Mouse (Mus musculus): Measurements from ENCODE around the gene Irf3.

Gene Irf3

DNA sequence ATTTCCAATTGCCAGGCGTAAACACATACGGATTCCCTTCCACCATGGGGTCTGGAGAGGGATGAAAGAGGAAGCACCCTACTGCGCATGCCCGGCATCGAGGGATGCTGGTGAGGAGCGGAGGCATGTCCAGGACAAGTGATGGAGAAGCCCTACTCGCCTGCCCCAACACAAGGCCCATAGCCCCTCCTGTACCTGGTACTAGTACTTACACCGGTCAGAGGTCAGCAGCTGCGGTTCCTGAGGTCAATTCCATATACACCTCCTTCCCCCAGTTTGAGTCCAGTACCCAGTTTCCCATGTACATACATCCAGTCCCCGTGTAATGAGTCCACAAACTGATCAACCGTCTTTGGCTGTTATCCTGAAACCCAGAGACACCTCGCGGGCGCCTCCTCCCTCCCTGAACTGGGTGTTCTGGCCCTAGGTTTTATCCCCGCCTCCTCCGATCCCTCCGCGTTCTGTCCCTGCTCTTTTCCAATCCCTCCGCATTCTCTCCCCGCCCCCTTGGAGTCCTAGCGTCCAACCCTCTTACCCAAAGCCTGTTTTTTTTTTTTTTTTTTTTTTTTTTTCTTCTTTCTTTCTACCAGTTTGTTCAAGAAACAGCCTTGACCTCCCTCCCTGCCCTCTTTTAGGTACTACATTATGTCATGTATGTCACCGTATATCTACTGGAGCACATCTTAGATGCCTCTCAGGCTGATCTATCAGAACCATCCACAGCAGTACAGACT, 22.9 kb upstream of the Irf3 start, which contains the start of gene Cpt1c:
Cpt1c (minus strand) TSS at position 469 of the 734 bp plus-strand sequence.
- peak; percentile 91 for DNase-seq

DNA sequence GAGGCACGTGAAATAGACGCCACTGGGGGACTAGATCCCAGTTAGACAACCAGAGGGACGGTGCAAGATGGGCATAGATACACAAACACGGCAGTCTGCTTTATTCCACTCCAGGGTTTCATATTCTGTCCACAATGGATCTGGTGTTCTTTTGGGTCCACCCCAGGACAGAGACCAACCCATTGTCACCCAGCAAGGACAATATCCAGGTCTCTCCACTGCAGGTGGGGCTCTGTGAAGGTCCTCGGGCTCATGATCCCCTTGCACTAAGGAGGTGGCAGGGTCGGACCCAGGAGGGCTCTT, 22.4 kb upstream of the Irf3 start:
- DNase-seq, result peak; percentile 49

DNA sequence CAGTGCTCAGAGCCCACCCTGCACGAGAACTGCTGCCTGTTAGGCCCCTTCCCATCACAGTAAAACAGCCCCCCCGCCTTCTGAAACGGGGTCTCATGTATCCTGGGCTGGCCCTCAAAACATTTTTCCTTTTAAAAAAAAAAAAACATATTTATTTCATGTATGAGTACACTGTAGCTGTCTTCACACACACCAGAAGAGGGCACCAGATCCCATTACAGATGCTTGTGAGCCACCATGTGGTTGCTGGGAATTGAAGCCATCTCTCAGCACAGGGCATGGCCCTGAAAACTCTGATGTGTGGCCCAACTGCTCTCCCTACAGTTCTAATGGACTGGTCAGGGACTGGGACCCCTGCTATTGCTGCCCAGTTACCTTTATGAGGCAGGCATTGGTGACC, 19.1 kb upstream of the Irf3 start:
- peak; percentile 37 for DNase-seq

DNA sequence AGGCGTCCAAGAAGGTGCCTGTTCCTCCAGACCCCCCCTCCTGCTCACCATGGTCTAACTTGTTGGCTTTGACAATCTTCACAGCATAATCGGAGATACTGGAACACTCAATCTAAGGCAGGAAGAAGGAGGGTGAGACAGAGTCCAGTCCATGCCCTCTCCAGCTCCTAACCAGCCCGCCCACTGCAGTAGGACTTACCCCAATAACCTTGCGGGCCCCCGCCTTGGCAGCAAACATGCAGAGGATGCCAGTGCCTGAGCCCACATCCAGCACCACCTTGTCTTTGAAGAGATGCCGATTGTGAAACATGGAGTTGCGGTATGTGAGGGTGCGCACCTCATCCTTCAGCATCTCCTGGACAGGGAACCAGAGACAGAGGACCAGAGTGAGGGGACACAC, 15.9 kb upstream of the Irf3 start:
- peak; percentile 46 for DNase-seq

DNA sequence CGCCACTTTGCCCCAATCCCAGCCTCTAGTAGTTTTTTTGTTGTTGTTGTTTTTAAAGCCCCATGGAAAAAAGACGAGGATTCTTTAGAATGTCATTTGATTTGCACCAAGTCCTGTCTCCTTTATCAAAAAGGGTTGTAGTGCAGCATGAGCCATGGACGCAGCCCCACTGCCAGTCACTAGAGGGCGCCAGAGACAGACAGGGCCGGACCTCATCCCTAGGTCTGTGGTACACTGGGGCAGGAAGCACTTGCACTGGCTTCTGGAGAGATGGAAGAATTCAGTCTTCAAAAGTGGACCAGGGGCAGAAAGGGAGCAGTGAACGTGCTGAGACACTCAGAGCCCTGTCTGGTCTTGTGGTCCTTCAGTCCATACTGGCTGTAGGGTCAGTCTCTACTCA, 14.4 kb upstream of the Irf3 start:
- peak; percentile 75 for DNase-seq

DNA sequence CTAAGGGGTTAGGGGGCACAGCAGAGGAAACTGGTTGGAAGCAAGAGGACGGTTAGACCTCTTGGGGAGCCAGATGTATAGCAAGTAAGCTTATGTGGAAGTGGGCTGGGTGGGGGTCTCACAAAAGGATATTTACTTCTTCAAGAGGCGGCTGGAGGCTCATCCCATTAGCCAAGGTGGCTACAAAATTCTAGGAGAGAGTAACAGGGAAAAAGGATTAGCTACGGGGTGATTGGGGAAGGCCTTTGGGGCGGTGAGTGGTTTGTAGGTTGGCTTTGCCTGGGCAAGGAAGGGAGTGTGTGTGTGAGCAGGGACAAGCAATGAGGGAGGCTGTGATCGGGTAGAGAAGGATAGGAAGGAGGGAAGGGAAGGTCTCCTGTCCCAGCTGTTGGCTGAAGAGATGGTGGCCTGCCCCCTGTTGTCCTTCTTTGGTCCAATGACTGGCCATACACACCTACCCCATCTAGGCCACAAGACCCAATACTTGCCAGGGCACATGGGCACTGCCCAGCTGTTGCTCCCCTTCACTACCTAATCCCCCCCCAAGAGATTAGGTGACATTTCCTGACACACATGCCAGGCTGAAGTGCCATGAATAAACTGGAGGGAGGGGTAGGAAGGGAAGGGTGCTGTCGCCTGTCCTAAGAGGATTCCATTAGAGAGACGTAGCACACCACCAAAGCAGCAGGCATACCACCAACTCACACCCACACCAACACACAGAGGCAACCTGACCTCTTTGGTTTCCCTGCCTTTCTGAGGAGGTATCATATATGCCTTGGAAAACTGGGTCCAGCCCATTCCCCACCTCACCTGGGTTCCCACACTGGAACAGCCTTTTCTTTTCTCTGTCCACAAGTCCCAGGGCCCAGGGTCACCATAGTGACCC, 13.3 kb upstream of the Irf3 start:
- DNase-seq, result peak; percentile 54

DNA sequence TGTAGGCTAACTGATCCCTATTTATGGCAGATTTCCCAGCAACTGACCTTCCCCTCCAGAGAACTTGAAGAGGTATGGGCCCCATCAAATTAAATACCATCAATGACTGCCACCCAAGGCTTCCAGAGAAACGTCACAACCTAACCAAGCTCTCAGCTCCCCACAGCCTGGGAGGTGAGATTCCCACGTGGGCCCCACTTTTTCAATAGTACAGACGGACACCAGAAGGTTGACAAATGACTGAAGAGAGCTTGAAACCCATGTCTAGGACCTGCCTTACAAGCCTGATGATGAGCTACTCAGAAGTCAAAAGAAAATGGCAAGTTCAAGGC, 12.6 kb upstream of the Irf3 start:
- no peak for DNase-seq

DNA sequence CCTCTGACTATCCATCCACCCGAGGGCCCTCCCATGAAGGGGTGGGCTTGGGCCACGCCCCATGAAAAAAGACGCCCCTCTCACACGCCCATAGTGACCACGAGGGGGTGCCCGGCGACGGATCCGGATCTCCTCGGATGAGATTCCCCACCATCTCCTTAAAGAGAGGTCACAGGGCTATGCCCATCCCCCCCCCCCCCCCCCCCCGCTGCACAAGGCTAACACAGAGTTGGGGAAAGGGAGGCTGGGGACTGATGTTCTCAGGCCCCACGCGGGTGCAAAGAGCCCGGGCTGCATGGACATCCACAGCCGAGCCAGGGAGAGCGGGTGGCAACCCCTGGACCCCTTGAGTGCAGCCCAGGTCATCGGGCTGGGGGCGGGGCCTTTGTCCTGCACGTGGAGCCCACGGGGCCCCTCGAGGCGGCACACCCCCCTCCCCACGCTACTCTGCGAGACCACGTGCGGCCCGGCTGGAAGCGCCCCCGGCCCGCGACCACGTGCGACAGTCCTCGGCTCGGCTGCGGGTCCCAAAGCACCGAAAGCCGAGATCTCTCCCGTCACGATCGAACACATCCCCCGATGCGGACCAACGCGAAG, 11.8 kb upstream of the Irf3 start:
- peak; percentile 82 for DNase-seq

DNA sequence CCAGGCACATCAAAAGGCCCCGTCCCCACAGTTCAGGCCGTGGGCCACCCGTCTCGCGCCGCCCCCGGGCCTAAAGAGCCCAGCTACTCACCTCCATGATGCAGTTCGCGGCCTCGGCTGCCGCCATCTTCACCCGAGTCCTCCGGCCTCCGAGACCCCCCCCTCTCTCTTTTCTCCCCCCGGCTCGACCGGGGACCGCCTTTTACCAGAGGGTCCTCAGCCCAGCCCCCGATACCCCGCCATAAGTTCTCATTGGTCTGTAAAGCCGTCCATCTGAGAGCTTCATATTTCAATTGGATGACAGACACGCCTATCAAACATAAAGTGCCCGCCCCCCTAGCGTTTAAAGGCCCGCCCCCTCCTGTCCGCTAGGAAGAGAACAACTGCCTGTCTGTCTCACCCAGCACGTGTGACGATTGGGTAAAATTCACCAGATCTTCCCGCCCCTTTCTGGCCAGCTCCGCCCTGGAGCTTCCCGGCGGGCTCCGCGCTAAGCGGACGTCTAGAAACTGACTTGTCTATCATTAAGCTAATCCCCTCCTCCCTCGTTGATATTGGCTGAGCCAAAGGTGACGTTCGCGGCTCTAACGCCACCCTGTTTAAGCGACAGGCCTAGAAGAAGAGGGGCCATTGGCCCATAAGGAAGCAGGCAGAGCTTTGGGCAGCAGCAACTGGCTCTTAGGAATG, 11.1 kb upstream of the Irf3 start, which contains the start of gene Prmt1:
Prmt1 (minus strand) TSS at position 377 of the 687 bp plus-strand sequence.
- DNase-seq, result peak; percentile 100

DNA sequence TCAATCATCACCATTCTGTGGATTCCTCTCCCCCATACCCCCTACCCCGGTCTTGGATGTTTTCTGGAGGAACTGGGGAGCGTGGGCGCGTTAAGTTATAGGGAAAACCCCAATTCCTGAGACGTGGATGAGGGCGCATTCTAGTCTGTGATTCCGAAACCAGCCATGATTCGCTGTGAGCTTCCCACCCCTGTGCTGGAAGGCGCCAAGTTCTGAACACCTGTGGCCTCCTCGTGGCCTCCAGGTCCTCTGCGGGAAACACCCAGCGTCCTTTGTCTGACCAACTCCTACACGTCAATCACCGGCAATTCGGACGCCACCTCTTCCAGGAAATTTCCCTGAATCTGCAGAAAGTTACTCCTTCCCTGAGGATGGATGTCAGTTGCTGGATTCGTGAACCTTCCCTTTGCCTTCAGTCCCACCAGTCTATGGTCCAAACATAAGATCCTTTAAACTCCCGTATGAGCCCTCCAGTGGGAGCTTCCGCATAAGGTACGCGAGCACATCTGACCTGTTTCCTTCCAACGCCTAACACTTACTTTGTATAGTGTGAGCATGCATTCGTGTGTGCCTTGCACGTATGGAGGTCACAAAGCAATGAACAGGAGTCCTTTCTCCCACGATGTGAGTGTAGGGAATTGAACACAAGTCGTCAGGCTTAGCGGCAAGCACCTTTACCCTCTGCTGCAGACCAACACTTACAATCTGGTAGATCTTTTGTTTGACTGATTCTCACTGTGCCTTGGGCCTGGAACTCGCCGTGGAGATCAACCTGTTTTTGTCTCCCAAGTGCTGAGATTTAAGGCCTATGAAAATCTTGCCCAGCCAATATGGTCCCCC, 10.3 kb upstream of the Irf3 start:
- DNase-seq, result no peak

DNA sequence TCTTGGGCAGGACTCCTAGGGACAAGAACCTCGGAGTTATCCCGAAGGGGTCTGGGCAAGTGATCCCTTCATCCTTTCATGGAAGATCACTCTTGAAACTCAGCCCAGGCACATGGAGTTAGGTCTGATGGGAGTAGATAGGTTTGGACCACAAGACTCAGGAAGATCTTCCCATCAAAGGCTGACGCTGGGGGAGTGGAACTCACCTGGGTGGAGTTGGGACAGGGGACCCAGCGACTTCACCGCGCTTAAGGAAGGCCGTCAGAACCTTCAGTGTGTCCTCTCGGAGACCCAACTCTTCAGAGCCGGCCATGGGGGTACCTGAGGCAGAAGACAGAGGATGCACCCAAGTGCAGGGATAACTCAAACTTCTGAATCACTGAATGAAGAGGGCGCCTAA, 776 bp upstream of the Irf3 start:
- DNase-seq, result no peak

DNA sequence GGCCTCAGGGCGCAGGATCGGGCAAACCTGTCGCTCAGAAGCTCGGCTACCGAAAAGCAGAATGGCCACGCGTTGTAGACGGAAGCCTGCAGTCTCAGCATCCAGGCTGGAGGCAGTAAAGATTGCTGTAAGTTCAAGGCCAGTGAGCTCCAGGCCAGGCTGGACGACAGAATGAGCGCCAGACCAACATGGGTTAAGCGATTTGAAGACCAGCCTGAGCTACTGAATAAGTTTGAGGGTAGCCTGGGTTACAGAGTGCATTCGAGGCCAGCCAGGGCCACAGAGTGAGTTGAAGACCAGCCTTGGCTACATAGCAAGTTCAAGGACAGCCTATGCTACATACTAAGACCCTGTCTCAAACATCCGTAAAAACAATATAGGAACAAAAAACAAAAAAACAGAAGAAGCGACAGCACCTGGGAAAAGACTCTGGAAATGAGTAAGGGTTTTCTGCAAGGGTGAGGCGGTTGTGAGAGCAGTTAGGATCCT, 536 bp downstream of the Irf3 start:
- no peak for DNase-seq

DNA sequence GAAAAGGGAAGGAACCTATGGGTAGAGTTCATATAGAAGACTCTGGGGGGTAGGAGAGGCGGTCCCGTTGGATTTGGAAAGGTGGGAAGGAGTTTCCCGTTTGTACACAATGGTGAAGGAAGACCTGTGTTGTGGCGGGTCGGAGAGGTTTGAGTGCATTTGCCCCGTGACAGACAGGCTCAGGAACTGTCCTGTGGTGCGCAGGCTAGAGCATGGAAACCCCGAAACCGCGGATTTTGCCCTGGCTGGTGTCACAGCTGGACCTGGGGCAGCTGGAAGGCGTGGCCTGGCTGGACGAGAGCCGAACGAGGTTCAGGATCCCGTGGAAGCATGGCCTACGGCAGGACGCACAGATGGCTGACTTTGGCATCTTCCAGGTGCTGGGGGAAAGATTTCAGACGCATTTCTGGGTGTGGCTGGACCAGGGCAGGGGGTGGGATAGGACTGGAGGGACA, 1.1 kb downstream of the Irf3 start, which contains the start of gene Bcl2l12:
Bcl2l12 (minus strand) TSS at position 212 of the 455 bp plus-strand sequence.
- DNase-seq, result no peak

DNA sequence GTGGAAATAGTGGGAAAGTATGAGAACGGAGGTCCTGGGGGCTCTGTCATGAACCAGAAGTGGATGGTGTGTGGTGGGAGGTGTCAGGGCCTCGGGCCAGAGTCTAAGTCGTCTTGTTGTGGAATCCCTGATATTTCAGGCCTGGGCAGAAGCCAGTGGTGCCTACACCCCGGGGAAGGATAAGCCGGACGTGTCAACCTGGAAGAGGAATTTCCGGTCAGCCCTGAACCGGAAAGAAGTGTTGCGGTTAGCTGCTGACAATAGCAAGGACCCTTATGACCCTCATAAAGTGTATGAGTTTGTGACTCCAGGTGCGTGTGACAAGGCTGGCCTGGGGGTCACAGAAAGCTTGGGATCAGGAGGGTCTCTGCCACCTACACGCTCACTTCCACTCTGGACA, 2.3 kb downstream of the Irf3 start:
- no peak for DNase-seq

DNA sequence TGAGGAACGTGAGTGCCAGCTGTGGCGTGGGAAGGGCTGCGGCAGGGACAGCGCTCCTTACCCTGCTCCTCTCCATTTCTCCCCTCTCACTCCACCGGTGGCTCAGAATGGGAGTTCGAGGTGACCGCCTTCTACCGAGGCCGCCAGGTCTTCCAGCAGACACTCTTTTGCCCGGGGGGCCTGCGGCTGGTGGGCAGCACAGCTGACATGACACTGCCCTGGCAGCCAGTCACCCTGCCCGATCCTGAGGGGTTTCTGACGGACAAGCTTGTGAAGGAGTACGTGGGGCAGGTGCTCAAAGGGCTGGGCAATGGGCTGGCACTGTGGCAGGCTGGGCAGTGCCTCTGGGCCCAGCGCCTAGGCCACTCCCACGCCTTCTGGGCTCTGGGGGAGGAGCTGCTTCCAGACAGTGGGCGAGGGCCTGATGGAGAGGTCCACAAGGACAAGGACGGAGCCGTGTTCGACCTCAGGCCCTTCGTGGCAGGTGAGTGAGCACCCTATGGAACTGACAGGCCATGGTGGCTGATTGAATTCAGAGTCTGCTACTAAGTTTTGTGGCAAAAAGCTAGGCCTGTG, 3.2 kb downstream of the Irf3 start:
- no peak for DNase-seq

DNA sequence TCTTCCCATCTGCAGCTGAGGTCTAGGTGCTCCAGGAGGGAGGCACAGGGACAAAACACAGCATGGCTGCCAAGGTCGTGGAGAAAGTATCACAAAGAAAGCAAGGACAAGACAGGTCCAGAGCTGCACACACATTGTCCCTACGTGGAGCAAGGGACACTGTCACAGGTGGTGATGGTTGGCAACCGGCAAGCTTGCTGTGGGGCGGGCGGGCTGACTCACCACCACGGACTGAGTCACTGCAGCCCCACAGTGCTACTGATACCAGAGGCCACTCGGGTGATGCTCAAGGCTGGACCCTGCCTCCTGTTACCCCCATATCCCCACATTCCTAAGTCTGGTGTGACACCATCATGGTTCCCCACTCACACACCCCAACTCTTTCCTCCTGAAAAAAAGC, 5.0 kb downstream of the Irf3 start:
- peak; percentile 40 for DNase-seq

DNA sequence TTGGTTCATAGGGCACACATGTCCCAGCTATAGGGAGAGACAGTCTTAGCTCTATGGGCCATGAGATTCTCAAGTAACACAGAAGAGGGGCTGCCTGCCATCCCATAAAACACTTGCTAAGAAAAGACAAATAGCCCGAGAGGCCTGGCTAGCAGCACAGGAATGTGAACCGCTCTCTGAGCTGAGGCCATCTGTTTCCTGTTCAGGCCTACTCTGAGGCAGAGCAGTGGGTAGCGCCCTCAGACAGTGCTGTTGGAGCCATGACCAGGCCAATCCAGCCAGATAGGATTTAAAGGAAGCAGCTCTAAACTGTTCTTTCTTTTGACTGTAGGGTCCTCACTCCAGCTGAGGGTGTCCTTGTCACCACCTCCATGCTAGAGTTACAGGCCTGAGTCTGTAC, 7.1 kb downstream of the Irf3 start:
- DNase-seq, result no peak

DNA sequence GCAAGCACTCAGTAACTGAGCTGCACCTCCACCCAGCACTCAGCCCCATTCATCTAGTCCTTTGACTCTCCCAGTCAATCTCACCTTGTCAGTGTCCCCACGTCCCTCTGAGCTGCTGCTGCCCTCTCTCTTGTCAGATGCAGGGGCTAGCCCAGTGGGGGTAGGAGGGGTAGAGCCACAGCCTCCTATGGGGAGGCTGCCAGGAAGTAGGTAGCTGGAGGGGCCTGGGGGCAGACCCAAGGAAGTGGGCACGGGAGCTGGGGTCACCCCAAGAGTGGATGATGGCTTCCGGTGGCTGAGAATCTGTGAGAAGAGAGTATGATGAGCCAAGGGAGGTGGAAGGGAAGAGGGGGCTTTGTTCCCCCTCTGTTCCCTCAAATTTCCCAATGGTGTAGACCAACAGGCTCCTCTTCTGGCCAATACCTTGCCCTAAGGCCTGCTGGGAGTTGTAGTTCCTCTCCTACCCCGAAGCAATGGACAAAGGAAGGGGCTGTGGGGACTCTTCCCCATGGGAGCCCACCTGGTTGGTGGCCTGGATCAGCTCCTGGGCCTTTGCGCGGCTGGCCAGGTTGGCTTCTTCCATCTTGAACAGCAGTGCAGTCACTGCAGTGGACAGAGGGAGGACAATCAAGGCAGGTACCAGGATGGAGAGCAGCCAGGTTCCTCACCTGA, 8.0 kb downstream of the Irf3 start:
- peak; percentile 31 for DNase-seq

DNA sequence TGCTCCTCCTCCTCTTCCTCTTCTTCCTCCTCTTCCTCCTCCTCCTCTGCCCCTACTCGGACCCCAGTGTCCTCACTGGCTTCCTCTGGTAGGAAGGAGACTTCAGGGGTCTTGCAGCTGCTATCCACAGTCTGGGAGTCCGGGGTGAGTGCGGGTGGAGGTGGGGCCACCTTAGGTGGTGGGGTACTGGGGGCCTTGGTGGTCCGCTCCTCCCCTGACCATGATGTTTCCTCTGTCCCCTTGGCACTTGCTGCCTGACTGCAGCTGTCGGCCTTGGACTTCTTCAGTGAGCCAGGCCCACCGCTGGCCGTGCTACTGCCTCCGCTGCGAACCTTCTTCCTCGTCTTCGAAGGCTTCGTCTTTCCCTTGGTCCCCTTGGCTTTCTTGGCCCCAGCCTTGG, 9.1 kb downstream of the Irf3 start:
- no peak for DNase-seq

DNA sequence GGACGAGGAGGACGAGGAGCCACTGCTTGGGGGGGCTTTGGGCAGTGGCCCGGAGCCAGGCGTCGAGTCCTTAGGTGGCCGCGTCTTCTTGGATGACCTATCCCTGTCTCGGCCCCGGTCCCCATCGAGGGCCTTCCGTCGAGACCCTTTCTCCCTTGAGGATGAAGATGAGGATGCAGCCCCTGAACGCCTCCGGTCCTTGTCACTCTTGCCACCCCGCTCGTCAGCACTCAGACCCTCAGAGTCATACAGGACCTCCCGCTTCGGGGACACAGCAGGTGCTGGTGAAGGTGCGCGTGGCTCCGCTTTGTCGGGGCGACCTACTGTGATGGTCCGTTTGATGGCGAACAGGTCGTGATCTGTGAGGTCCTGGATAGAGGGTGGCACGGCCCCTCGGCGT, 9.7 kb downstream of the Irf3 start:
- peak; percentile 33 for DNase-seq

DNA sequence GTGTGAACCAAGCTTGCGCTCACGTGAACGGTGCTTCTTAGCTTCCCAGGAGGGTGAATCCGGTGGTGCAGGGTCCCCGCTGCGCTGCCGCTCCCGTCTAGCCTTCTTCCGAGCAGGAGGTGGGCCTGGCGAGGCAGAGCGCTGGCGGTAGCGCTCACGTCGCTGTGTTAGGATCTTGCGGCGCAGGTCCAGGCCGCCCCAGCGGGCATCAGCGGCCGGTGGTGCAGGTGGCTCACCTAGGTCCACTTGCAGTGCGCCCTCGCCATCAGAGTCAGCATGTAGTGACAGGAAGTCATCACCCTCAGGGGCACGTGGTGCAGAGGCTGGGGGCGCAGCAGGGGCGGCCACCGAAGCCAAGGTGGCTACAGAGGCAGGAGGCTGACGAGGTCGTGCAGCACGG, 10.4 kb downstream of the Irf3 start:
- no peak for DNase-seq

Measured in cerebellum, adult 11-12 months (tissue).